Mouse (Mus musculus) hindbrain, embryonic 16.5 days (tissue): Measurements from ENCODE around the gene Fbxo42. TPM values are rescaled to one million over a fixed set of nuclear protein-coding genes. Genes with fewer than 3 reads are reported as not detected.

Experiments
- ATAC-seq: fragments of 200-750 bp; cut with Nextera tagmentation; 2 replicates; pipeline ENCODE4 v1.8.0; 2017; ENCODE audit warnings: moderate TSS enrichment, moderate library complexity
- H3K27ac ChIP-seq: fragments of 300-500 bp; sonication (generic); 2 replicates; pipeline ENCODE4 v1.5.1; 2014; ENCODE audit warnings: low read depth, mild to moderate bottlenecking, control low read depth, low read length, moderate library complexity
- H3K27me3 ChIP-seq: fragments of 300-500 bp; sonication (generic); replicated peaks from 2 replicates; pipeline ENCODE4 v1.6.1; 2014; ENCODE audit warnings: low read length; ENCODE audit not compliant: control insufficient read depth, insufficient read depth
- H3K36me3 ChIP-seq: fragments of 300-500 bp; sonication (generic); 2 replicates; pipeline ENCODE4 v1.6.1; 2014; ENCODE audit warnings: mild to moderate bottlenecking, low read length, moderate library complexity, mixed read lengths; ENCODE audit not compliant: control insufficient read depth, insufficient read depth
- H3K4me1 ChIP-seq: fragments of 300-500 bp; sonication (generic); 2 replicates; pipeline ENCODE4 v1.6.1; 2014; ENCODE audit warnings: low read depth, low read length; ENCODE audit not compliant: control insufficient read depth, insufficient read depth
- H3K4me2 ChIP-seq: fragments of 300-500 bp; sonication (generic); 2 replicates; pipeline ENCODE4 v1.6.1; 2014; ENCODE audit warnings: mild to moderate bottlenecking, low read length, control low read depth, moderate library complexity
- H3K4me3 ChIP-seq: fragments of 300-500 bp; sonication (generic); 2 replicates; pipeline ENCODE4 v1.5.1; 2014; ENCODE audit warnings: mild to moderate bottlenecking, low read length, control low read depth, moderate library complexity
- H3K9ac ChIP-seq: fragments of 300-500 bp; sonication (generic); 2 replicates; pipeline ENCODE4 v1.6.1; 2014; ENCODE audit warnings: low read depth, mild to moderate bottlenecking, control low read depth, low read length, moderate library complexity
- H3K9me3 ChIP-seq: fragments of 300-500 bp; sonication (generic); 2 replicates; pipeline ENCODE4 v1.6.1; 2014; ENCODE audit warnings: mild to moderate bottlenecking, low read length, moderate library complexity; ENCODE audit not compliant: control insufficient read depth
- WGBS: fragments of 180-500 bp; shearing (Covaris S2); extraction: QIAGEN DNeasy Blood & Tissue Kit; methylation state at CpG from one replicate; pipeline ENCODE4 v1.1.7; 2014; 5-methylcytosine and 5-hydroxymethylcytosine counted together
- polyA plus RNA-seq: library from polyadenylated mRNA; unstranded; fragments of >200 nt; fragmentation: Nextera tagmentation; extraction: Ambion mirVana; gene quantifications from 2 replicates; pipeline ENCODE4 v1.2.1, GENCODE M21; 2015

Gene Fbxo42
- polyA plus RNA-seq, 1 experiment from 2014 or later: 20.4 TPM

DNA sequence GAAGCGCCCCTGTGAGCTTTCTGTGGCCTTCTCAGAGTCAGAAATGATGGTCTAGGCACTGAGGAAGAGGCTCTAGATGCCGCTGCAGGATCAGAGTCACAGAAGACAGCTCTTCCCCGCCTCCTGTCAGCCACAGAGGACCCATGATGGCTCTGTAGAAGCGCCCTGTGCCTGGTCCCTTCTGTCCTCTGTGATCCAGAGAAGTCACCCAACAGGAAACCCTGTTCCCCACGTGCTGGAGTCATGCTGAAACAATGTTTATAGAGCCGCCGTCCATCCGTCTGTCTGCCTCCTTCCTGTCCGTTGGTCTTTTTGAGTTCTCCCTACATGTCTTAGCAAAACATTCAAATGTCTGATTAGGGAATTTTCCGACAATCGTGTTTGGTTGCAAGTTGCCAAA lies 53.2 kb downstream of the Fbxo42 start:
- no peaks in the 10 kb centered on the region for H3K27me3 ChIP-seq
- H3K4me3 ChIP-seq: no peak overlapping the region
- H3K4me2 ChIP-seq: no peak overlapping the region
- WGBS: 82% methylated on average over 11 of the region's 11 CpGs
- H3K27ac ChIP-seq: no peak overlapping the region
- H3K36me3 ChIP-seq: peaks cover 21% of the 10 kb centered on the region
- ATAC-seq: no peak
- no peaks in the 10 kb centered on the region for H3K9me3 ChIP-seq
- H3K9ac ChIP-seq: no peak overlapping the region
- no peaks in the 10 kb centered on the region for H3K4me1 ChIP-seq

DNA sequence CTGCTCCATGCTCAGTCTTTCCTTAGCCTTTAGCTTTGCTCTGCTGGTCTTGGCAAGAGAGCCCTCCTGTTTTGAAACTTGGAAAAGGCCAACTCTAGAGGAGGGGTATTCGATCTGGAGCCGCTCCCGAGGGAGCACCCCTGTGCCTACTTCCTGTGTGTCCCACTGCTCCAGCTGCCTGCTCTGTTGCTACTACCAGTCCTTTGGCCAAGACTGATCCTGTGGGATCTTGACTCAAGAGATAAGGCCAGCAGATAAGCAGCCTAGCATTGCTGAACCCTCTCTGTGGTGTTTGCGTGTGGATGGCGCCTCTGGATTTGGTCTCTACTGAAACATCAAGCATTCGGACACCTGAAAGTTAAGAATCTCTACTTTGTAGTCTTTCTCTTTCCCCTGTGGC lies 54.5 kb downstream of the Fbxo42 start:
- no peak overlapping the region for H3K27ac ChIP-seq
- 95% methylated on average over 6 of the region's 6 CpGs for WGBS
- H3K36me3 ChIP-seq: peaks cover 13% of the 10 kb centered on the region
- no peaks in the 10 kb centered on the region for H3K9me3 ChIP-seq
- no peak overlapping the region for H3K9ac ChIP-seq
- H3K4me3 ChIP-seq: no peak overlapping the region
- H3K4me1 ChIP-seq: no peaks in the 10 kb centered on the region
- ATAC-seq: no peak
- no peak overlapping the region for H3K4me2 ChIP-seq
- no peaks in the 10 kb centered on the region for H3K27me3 ChIP-seq

DNA sequence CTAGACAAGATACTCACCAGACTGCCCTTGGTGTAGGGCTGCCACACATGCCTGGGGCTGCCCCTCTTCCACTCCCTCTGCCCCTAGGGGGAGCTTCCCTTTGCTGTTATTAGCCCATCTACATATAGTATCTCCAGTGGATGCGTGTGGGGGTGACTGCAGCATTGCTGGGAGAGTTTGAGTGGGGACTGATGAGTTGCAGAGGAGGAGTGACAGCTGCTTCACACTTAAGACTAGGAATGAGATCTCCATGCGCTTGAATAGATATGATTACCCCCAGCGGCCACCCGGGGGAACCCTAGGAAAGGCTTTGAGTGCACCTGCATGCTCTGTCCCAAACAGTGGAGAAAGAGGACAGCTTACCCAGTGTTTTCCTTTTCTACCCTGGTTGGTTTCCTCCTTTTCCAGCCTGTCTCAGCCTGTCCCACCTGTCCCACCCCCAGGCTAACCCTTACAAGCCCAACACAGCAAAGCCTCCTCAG lies 56.9 kb downstream of the Fbxo42 start:
- WGBS: 68% methylated on average over 4 of the region's 4 CpGs
- 0 out of 2 replicates have a peak, but pooled peaks have one; percentile 17 for ATAC-seq

DNA sequence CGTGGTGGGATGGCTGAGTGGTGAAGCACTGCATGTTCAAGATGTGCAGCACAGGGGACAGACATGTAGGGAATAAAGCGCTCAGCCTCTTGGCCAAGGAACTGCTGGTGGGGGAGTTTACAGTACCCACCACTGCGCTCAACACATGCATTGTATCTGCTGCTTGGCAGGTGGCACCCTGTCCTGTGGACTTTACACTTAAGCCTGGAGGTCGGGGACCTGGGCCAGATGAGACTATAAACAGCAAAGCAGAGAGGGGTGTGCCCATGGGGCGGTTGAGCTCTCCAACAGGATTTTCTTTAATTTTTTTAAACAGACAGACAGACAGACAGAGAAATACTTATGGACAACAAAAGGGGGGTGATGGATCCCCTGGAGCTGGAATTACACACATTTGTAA lies 59.4 kb downstream of the Fbxo42 start:
- H3K4me1 ChIP-seq: no peaks in the 10 kb centered on the region
- no peaks in the 10 kb centered on the region for H3K36me3 ChIP-seq
- no peaks in the 10 kb centered on the region for H3K27me3 ChIP-seq
- no peak overlapping the region for H3K4me2 ChIP-seq
- H3K9me3 ChIP-seq: no peaks in the 10 kb centered on the region
- H3K9ac ChIP-seq: no peak overlapping the region
- no peak overlapping the region for H3K4me3 ChIP-seq
- 93% methylated on average over 5 of the region's 5 CpGs for WGBS
- H3K27ac ChIP-seq: no peak overlapping the region
- ATAC-seq: no peak

More for the DNA sequence above, 56.9 kb downstream of the Fbxo42 start:
- Histone ChIP-seq H3K4me2 (no peak overlapping the region), H3K27me3 (no peaks in the 10 kb centered on the region), H3K9ac (no peak overlapping the region), H3K4me1 (no peaks in the 10 kb centered on the region), H3K36me3 (peaks cover 2% of the 10 kb centered on the region), H3K27ac (no peak overlapping the region), H3K9me3 (no peaks in the 10 kb centered on the region), H3K4me3 (no peak overlapping the region)

DNA sequence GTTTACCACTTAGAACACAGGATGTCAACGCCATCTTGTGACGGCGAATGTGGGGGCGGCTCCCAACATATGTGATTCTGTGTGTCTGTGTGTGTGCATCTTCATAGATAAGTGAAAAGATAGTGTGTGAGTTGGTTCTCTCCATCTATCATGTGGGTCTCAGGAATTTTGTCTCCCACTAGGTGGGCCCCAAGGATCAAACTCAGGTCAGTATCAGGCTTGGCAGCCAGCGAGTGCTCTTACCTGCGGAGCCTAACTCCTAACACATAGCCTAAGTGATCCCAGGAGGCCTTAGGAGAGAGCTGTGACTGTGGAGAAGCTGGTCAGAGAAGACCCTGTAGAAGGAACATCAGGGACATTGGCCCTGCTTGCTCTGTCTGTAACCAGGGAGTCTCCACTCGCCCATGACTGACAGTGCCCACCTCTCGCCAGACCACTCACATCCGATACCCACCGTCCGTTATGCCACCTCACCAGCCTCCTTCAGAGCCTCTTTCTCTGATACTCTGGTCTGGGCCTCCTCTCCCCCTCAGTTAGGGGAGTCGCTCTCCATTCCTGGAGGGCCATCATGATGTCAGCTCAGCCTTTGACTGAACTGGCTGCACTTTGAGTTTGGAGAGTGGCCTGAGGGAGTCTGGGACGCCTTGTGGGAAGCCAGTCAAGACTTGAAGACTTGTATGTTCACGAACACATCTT lies 63.0 kb downstream of the Fbxo42 start:
- no peaks in the 10 kb centered on the region for H3K36me3 ChIP-seq
- peak overlapping the region; percentile 9; the same call in 1 of the 2 replicates for H3K27ac ChIP-seq
- 75% methylated on average over 14 of the region's 14 CpGs for WGBS
- peaks cover 10% of the 10 kb centered on the region for H3K4me1 ChIP-seq
- peak; percentile 22; the same call in 1 of the 2 replicates for ATAC-seq
- H3K4me3 ChIP-seq: peak overlapping the region; percentile 40
- H3K9me3 ChIP-seq: no peaks in the 10 kb centered on the region
- peak overlapping the region; percentile 36 for H3K9ac ChIP-seq
- H3K27me3 ChIP-seq: no peaks in the 10 kb centered on the region
- H3K4me2 ChIP-seq: peak overlapping the region; percentile 56

DNA sequence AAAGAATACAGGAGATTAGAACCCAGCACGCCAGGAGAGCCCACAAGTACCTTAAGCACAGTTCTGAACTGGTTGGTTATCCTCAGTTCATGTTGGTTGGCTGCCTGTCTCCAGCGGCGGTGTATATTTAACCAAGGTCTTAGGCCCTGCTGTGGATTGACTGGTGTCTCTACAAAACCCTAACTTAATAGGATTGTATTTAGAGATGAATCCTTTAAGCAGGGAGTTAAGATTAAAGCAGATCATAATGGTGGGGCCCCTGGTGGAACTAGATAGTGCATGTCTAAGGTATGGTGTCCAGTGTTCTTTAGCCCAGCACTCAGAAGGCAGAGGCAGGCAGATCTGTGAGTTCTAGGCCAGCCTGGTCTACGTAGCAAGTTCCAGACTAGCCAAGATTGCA lies 63.9 kb downstream of the Fbxo42 start:
- Histone ChIP-seq H3K9ac (no peak overlapping the region), H3K9me3 (no peaks in the 10 kb centered on the region), H3K27ac (no peak overlapping the region), H3K4me2 (no peak overlapping the region), H3K27me3 (no peaks in the 10 kb centered on the region), H3K36me3 (no peaks in the 10 kb centered on the region), H3K4me1 (peaks cover 10% of the 10 kb centered on the region), H3K4me3 (no peak overlapping the region)
- ATAC-seq: no peak
- 97% methylated on average over 4 of the region's 4 CpGs for WGBS

DNA sequence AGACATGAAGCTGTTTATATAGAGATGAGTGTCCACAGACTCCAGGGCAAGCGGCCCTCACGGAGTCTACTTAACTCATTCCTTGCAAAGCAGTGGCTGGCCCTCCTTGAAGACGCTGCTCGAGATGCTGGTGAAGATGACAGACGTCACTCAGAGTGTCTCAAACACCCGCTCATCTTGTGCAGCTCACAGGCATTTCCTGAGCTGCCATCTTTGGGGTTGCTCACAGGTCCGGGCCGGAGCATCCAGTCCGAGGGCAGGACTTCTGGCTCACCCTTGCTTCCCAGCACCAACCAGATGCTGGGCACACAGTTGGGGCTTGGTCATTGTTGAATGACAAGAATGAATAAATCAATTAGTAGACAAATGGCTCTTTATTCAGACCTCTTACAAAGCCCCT lies 65.2 kb downstream of the Fbxo42 start:
- no peak overlapping the region for H3K27ac ChIP-seq
- ATAC-seq: no peak

DNA sequence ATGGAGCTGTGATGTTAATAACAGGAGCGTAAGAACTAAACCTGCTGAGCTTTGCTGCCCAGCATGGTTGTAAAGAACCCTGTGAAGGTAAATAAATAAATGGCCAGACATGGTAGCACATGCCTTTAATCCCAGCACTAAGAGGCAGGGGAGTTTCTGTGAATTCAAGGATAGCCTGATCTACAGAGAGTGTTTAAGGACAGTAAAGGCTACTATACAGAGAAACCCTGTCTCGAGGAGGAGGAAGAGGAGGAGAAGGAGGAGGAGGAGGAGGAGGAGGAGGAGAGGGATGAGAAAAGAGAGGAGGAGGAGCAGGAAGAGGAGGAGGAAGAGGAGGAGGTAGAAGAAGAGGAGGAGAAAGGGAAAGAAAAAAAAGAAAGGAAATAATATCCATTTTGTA lies 65.6 kb downstream of the Fbxo42 start:
- no peak for ATAC-seq
- Histone ChIP-seq H3K9ac (peak overlapping the region; percentile 77), H3K4me3 (peak overlapping the region; percentile 64), H3K27ac (peak overlapping the region; percentile 59; the same call in 1 of the 2 replicates), H3K4me2 (peak overlapping the region; percentile 96), H3K27me3 (no peaks in the 10 kb centered on the region), H3K4me1 (peaks cover 10% of the 10 kb centered on the region), H3K9me3 (no peaks in the 10 kb centered on the region), H3K36me3 (no peaks in the 10 kb centered on the region)
- WGBS: 33% methylated on average over 2 of the region's 2 CpGs

More for the DNA sequence above, 65.2 kb downstream of the Fbxo42 start:
- Histone ChIP-seq H3K9ac (no peak overlapping the region), H3K4me2 (no peak overlapping the region), H3K36me3 (no peaks in the 10 kb centered on the region), H3K9me3 (no peaks in the 10 kb centered on the region), H3K4me3 (no peak overlapping the region), H3K27me3 (no peaks in the 10 kb centered on the region), H3K4me1 (peaks cover 10% of the 10 kb centered on the region)
- WGBS: 77% methylated on average over 9 of the region's 9 CpGs

DNA sequence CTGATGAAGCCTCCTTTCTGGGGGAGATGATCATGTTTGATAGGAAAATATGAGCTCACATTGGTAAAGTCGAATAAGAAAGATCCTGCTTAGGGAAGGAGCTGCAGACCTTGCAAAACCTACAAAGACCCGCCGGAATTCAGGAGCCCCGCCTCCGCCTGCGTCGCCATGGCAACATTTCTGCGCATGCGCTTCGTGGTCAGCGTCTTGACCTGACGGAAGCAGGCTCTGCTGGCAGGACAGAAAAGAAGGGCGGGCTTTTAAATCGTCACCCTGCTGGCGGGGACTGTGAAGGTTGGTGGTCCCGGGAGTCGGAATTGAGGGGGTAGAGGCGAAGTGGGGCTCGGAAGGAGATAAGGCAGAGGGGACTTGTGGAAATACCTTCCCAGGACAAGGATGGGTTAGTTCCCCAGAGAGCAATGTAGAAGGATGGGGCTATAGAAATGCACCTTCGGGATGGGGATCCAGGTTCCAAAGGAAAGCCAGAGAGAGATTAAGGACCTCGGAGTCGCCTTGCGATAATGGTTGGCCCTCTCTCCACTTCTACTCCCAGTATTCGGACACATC lies 66.1 kb downstream of the Fbxo42 start, which contains the start of gene Rsg1:
Gene Rsg1, plus strand, starts transcription at position 187 of the 567 bp plus-strand sequence.
- peaks cover 10% of the 10 kb centered on the region for H3K4me1 ChIP-seq
- peak within 1 kb of the TSS; percentile 64; the same call in 1 of the 2 replicates for H3K27ac ChIP-seq
- no peaks in the 10 kb centered on the region for H3K36me3 ChIP-seq
- WGBS: under 1% methylated on average over 24 of the region's 24 CpGs
- H3K9me3 ChIP-seq: no peaks in the 10 kb centered on the region
- ATAC-seq: peak; percentile 88
- peak within 1 kb of the TSS; percentile 64 for H3K4me3 ChIP-seq
- H3K4me2 ChIP-seq: peak within 1 kb of the TSS; percentile 96
- H3K9ac ChIP-seq: peak within 1 kb of the TSS; percentile 77
- H3K27me3 ChIP-seq: no peaks in the 10 kb centered on the region
